Mouse (Mus musculus): ENCODE data around the gene Mapkapk2.

The Mapkapk2 gene

DNA sequence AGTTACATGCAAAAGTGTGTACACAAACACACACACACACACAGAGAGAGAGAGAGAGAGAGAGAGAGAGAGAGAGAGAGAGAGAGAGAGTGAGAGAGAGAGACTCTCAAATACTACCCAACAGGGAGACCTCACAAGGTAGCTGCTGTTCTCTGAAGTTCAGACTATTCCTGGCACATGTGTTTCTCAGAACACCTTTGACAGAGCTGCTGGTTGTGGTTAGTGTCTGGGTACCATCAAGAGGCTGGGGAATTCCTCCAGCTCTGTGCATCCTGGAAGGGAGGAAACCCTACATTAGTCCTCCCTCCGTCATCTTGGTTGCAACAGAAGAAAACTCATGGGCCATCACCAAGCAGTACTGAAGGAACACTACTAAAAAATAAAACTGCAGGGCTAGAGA is 16.9 kb downstream of the Mapkapk2 start:
- no peak for DNase-seq

- no peak for DNase-seq
Measured at GRCm38 (mm10) chr1:131079762-131080161, 17.9 kb downstream of the Mapkapk2 start.

- no peak for DNase-seq
Measured at GRCm38 (mm10) chr1:131078761-131079330, 18.8 kb downstream of the Mapkapk2 start.

- no peak for DNase-seq
Measured at GRCm38 (mm10) chr1:131075098-131075791, 22.4 kb downstream of the Mapkapk2 start.

DNA sequence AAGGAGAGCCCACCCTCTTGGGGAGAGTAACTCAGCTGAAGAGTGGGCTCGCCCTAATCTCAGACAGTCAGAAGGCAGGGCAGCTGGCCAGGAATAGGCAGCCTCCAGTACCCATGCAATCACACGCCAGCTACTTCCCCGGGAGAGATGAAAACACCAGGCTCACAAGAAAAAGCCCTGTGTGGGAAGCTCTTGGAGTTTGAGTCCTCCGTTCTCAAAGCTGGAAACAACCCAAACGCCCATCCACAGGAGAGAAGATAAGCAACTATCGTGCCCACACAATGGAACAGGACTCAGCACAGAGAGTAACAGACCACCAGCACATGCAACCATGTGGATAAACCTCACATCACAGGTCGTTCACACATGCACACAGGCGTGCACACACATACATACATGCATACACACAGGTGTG is 23.1 kb downstream of the Mapkapk2 start:
- DNase-seq, result no peak

DNA sequence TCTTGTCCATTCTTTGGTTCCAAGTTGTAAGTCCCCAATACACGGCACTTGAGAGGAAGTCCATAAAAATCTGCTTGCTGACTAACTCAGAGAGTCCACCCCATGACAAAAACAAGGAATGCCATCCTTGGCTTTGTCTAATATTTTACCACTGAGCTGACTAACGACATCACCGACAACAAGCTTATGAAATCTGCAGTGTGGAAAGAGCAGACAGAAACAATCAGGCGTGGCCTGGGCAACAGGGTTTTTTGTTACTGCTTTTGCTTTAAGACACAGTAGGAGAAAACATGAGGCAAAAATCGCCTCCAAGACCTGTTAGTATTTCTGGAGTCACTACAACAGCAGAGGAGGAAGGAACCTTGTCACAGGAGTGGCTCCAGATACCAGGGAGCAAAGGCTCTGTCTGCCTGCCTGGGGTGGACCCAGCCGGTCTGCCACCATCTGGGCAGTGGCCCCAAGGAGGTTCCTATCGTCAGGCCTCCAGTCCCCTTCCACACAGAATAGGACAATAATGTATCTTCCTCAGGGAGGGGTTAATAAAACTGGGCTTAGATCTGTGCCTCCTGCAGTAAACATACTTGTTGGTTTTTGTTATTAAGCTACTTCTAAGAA is 25.1 kb downstream of the Mapkapk2 start:
- no peak for DNase-seq

DNA sequence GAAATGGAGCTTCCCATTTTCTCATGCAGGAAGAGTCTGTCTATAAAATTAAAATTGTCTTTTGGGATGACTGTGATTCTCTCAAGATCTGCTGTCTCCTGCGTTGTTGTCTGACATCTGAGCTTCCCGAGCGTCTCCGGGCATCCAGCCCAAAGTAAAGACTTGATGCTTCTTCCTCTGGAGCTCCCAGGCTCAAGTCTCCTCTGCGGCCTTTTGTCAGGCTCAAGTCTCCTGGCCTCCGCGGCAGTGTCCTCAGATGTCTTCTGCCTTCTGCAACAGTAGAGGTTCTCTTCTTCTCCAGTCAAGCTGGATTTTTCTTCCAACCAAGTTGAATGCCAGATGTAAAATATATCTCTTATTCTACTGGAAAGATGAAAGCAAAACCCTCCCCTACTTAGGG is 28.6 kb downstream of the Mapkapk2 start:
- no peak for DNase-seq

DNA sequence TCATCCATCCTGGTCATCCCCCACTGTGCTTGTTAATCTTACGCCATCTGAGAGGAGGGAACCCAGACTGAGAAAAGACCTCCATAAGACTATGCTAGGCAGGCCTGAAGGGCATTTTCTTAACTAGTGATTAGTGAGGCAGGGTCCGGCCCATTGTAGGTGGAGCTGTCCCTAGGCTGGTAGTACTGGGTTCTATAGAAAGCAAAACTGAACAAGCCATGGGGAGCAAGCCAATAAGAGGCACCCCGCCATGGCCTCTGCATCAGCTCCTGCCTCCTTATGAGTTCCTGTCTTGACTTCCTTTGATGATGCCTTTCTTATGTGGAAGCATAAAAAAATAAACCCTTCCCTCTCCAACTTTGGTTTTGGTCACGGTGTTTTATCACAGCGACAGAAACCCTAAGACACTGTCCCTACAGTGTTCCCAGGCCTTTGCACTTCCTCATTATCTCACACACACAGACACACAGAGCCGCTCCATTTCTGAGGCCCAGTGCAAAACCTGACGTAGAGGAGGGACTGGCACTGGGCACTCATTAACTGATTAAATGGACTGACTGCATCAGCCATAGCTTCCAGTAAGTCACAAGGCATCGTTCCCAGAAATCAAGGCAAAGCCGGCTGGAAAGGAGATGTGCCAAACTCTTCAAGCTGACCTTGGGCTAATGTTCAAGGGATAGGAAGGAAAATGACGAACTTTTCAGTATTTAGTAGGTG is 29.5 kb downstream of the Mapkapk2 start:
- no peak for DNase-seq

- DNase-seq, result no peak
Measured at GRCm38 (mm10) chr1:131064202-131064601, 33.4 kb downstream of the Mapkapk2 start.

DNA sequence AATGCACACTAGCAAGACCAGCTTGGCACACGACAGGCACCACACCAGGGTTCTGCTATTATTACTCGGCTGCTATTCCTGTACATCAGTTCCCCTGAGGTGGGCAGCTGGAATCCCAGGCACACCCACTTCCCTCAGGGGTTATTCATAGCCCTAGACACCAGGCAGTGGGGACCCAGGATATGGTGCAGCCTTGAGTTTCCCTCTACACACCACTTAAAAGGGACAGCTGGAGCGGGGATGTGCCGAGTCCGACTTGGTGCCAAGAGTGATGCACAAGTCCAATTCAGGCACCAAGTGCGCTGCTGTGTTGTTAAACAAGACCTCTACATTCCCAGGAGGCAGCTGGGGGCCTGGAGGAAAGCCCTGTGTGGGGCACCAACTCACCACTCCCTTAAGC is 34.8 kb downstream of the Mapkapk2 start:
- no peak for DNase-seq

DNA sequence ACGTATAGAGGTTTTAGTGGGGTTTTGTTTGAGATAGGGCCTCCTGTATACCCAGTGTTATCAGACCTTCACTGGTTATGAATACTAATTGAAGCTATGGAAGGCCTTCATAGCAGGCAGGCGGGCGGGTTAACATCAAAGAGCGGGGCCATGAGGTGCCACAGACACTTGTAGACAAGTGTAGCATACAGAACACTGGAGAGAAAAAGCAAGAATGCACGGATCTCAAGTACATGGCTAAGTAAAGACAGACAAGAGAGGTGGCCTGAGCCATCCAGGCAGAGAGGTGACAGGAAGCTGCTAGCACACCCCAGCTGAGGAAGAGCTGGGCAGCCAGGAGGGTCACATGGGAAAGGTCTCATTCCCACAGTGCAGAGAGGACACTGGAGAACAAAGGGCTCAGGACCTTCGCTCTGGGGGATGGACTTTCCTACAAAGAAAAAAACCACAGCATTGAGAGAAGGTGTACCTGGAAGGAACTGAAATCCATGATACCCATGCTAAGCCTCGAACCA is 35.8 kb downstream of the Mapkapk2 start:
- DNase-seq, result no peak

- peak; percentile 56 for DNase-seq
Measured at GRCm38 (mm10) chr1:131060290-131061253, 37.1 kb downstream of the Mapkapk2 start.

DNA sequence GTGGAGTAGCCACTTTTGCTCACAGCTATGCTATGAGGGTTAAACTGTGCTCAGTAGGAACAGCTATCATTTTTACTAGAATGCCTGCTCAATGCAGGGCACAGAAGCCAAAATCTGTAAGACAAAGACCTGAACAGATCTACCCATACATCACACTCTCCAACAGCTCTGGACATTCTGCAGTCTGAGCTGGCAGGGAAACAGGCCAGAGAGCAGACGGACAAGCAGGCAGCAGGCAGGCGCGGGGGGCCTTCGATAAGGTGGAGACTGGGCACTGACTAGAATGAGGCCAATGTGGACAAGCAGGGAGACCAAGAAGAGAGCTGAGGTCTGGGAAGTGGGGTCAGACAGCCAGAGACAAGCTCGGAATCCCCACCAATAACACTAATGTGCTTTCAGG is 37.8 kb downstream of the Mapkapk2 start:
- no peak for DNase-seq

DNA sequence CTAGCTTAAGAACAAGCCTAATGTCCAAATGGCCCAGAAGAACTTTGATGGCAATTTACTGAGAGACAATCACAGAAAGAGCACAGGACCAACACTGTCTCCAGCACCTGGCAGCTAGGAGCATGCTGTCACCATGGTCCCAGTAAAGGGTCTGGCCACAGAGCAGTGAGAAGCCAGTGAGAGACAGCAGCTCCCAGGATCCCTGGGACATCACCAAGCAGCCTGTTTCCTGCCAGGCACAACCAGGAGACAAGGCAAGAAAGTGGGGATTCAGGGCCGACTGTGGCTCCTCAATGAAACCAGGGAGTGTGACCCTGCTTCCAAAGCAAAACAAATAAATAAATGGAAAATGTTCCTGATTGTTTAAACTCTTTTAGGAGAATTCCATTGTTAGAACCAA is 38.2 kb downstream of the Mapkapk2 start:
- DNase-seq, result no peak

- DNase-seq, result no peak
Measured at GRCm38 (mm10) chr1:131058431-131058830, 39.2 kb downstream of the Mapkapk2 start.

GRCm38 (mm10) chr1:131054251-131054650 is 43.4 kb downstream of the Mapkapk2 start:
- no peak for DNase-seq

- no peak for DNase-seq
Measured at GRCm38 (mm10) chr1:131053656-131054055, 44.0 kb downstream of the Mapkapk2 start.

- DNase-seq, result peak; percentile 49
Measured at GRCm38 (mm10) chr1:131053239-131053638, 44.4 kb downstream of the Mapkapk2 start.

GRCm38 (mm10) chr1:131051073-131051472 is 46.6 kb downstream of the Mapkapk2 start:
- no peak for DNase-seq

- no peak for DNase-seq
Measured at GRCm38 (mm10) chr1:131050617-131051016, 47.0 kb downstream of the Mapkapk2 start.

- DNase-seq, result no peak
Measured at GRCm38 (mm10) chr1:131050011-131050410, 47.6 kb downstream of the Mapkapk2 start.

- no peak for DNase-seq
Measured at GRCm38 (mm10) chr1:131049361-131049806, 48.2 kb downstream of the Mapkapk2 start.
